Mouse (Mus musculus): ENCODE data around the gene Syne4. TPM values are rescaled to one million over a fixed set of nuclear protein-coding genes. Genes with fewer than 3 reads are reported as not detected.

Gene Syne4
- polyA plus RNA-seq, 1 experiment from 2014 or later = 12.1 TPM

DNA sequence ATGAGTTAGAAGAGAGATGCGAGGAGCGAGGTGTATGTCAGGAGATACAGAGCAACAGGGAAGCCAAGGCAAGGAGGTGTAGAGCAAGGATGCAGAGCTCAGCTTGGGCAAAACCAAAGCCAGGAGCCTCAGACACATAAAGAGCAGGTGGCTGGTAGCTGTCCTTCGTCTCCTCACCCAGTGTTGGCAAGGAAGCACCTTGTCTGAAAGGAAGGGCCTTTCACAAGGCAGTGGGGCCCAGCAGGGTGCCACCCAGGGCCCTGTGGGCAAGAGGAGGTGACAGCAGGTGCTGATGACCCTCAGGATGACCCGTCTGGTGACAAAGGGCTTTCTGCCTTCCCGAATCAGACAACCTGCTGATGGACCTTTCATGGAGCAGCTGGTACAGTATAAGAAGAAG is 20.0 kb downstream of the Syne4 start:
- Histone ChIP-seq H3K4me1 (no peaks in the 10 kb centered on the region), H3K27ac (no peak overlapping the region), H3K4me2 (no peak overlapping the region), H3K4me3 (no peak overlapping the region), H3K9ac (no peak overlapping the region), H3K27me3 (replicated peaks) (peaks cover 74% of the 10 kb centered on the region), H3K36me3 (no peaks in the 10 kb centered on the region), H3K9me3 (replicated peaks) (no peaks in the 10 kb centered on the region)
- no peak for ATAC-seq
- WGBS (ENCODE audit: insufficient replicate concordance) = 47% methylated on average over 5 of the region's 5 CpGs

DNA sequence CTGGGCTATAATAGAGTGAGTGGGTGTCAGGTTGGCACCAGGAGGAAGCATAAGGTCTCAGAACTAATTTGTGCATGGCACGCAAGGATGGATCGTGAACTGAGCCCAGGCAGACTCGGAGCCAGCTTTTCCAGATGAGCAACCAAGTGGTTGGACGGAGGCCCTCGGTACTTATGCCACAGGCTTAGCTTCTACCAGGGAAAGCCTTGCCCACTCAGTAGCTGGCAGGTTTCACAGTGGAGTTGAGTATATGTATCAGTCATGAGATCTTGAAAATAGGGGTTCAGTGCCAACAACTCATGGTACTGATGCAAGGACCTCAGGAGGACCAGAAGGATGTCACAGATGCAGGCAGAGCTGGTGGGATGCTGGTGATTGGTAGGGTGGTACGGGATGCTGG is 21.1 kb downstream of the Syne4 start:
- H3K4me2 ChIP-seq = no peak overlapping the region
- H3K9me3 ChIP-seq (replicated peaks) = no peaks in the 10 kb centered on the region
- no peaks in the 10 kb centered on the region for H3K4me1 ChIP-seq
- no peak for ATAC-seq
- H3K27me3 ChIP-seq (replicated peaks) = peaks cover 68% of the 10 kb centered on the region
- H3K27ac ChIP-seq = no peak overlapping the region
- 62% methylated on average over 6 of the region's 6 CpGs for WGBS (ENCODE audit: insufficient replicate concordance)
- H3K36me3 ChIP-seq = no peaks in the 10 kb centered on the region
- no peak overlapping the region for H3K4me3 ChIP-seq
- H3K9ac ChIP-seq = no peak overlapping the region

DNA sequence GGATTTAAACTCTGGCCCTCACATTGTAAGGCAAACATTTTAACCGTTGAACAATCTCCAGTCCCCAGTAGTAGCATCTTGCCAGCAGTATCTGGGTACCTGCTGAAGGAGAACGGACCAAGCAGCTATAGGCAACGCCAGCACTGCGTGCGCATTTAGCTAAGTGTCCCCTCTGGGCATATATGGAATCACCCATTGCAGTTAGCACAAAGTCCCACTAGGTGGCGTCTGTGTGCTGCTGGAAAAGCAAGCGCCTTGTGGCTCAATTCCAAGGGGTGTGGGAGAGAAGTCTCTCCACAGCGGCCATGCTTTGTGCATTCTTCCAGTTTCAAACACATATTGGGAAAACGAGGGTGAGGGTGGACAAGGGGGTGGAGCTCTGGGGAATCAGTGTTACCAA is 21.8 kb downstream of the Syne4 start:
- Histone ChIP-seq H3K27me3 (replicated peaks) (peaks cover 67% of the 10 kb centered on the region), H3K4me1 (no peaks in the 10 kb centered on the region), H3K9me3 (replicated peaks) (no peaks in the 10 kb centered on the region), H3K4me2 (no peak overlapping the region), H3K9ac (no peak overlapping the region), H3K4me3 (no peak overlapping the region), H3K36me3 (no peaks in the 10 kb centered on the region), H3K27ac (no peak overlapping the region)
- ATAC-seq = no peak
- WGBS (ENCODE audit: insufficient replicate concordance) = 3% methylated on average over 9 of the region's 9 CpGs

DNA sequence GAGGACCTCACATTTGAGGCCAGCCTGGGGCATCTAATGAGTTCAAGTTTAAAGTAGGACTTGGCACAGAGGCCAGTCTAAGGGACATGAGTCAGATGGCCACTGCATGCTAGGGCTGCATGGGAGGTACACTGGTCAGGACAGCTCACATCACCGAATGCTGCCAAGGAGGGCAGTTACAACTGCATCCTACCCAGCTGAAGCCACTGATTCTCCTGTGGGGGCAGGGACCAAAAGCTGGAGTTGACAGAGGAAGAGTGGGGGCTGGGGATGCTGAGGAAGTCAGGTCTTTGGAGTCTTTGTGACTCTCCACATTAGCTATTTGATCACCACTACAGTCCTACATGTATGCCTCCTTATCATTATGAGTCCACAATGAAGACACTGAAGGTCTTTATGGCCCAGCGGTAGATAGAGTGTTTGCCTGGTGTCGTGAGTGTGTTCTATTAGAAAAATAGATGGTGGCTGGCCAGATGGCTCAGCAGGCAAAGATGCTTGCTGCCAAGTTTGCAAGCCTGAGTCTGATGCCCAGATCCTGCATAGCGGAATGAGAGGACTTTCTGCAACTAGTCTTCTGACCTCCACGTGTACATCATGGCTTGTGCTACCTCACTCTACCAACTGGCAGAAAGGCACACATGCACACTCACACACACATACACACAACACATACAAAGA is 25.0 kb downstream of the Syne4 start:
- no peak overlapping the region for H3K4me3 ChIP-seq
- no peak for ATAC-seq
- no peaks in the 10 kb centered on the region for H3K36me3 ChIP-seq
- no peak overlapping the region for H3K4me2 ChIP-seq
- no peaks in the 10 kb centered on the region for H3K4me1 ChIP-seq
- peaks cover 40% of the 10 kb centered on the region for H3K27me3 ChIP-seq (replicated peaks)
- no peak overlapping the region for H3K9ac ChIP-seq
- WGBS (ENCODE audit: insufficient replicate concordance) = 54% methylated on average over 5 of the region's 5 CpGs
- H3K9me3 ChIP-seq (replicated peaks) = no peaks in the 10 kb centered on the region
- H3K27ac ChIP-seq = no peak overlapping the region

DNA sequence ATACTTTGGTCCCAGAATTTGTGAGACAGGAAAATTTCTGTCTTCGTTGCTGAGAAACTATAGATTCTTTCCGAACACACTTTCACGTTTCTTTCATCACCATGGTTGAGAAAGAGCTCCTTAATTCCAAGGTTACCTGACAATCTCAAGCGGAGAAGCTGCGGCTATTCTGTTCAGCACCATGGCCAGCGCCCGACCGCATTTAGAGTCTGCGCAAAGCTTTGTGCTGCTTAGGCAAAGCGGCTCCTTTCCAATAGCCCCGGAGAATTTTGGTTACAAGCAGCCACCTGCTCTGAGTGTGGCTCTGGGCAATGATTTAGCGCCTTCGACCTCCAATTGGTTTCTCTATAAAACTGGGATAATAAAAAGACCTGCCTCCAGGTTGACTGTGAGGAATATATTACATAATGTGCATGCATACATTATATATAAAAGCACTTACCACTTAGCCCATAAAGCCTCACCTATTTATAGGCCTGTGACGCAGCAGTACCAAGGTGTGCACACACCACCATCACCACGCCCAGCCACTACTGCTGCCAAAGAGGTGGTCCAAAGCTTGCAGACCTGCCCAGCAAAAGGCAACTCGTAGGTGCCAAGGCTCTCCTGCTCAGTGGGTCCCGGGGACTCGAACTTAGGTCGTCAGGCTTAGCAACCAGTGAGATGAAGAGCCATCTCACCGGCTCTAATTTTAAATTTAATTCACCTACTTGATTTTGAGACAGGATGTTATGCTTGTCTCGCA is 32.2 kb downstream of the Syne4 start:
- no peak overlapping the region for H3K4me2 ChIP-seq
- no peak overlapping the region for H3K27ac ChIP-seq
- no peak overlapping the region for H3K4me3 ChIP-seq
- 21% methylated on average over 21 of the region's 21 CpGs for WGBS (ENCODE audit: insufficient replicate concordance)
- ATAC-seq = no peak
- H3K27me3 ChIP-seq (replicated peaks) = peaks cover 47% of the 10 kb centered on the region
- no peaks in the 10 kb centered on the region for H3K36me3 ChIP-seq
- H3K9ac ChIP-seq = no peak overlapping the region
- H3K4me1 ChIP-seq = no peaks in the 10 kb centered on the region; the same call in 1 of the 2 replicates
- H3K9me3 ChIP-seq (replicated peaks) = no peaks in the 10 kb centered on the region

DNA sequence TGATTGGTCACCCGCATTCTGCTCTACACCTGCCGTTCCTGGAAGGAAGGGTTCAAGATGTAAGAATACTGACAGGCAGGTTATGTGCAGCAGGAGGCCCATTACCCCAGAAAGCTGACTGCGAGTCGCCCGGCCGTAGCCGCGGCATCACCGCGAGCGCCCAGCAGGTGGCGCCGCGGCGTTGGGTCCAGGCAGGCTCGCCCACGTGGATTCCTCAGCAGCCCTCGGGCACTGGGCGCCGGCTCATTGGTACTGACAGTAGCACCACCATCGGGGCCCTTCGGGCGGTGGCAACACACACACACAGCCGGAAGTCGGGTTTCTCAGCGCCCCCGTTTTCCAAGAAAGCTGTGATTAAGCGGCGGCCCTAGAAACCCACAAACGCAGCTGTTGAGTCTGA is 33.2 kb downstream of the Syne4 start:
- no peak for ATAC-seq

DNA sequence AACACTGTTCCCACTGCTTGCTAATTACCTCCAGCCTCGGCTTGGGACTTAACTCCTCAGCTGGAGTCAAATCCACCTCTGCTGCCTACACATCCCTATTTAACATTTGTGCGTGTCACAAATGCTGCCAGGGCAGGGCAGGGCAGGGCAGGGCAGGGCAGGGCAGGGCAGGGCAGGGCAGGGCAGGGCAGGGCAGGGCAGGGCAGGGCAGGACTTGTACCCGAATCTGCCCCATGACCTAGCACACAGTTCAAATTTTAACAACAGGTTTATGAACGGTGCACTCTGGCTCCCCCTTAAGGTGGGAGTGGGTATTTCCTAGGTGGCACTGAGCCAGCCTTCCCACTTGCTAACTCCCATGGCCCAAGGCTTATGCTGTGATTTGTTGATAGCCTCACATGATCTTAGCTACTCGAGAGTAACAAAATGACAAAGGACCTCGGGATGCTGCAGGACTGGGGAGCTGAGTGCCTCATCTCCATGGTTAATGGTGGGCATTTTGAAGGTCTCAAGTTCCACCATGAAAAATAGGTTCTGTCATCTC is 38.7 kb downstream of the Syne4 start:
- H3K27ac ChIP-seq = peak overlapping the region; percentile 59; the same call in 1 of the 2 replicates
- peaks cover 23% of the 10 kb centered on the region for H3K27me3 ChIP-seq (replicated peaks)
- no peaks in the 10 kb centered on the region for H3K9me3 ChIP-seq (replicated peaks)
- H3K9ac ChIP-seq = no peak overlapping the region
- 21% methylated on average over 6 of the region's 6 CpGs for WGBS (ENCODE audit: insufficient replicate concordance)
- H3K4me3 ChIP-seq = no peak overlapping the region
- H3K36me3 ChIP-seq = no peaks in the 10 kb centered on the region
- ATAC-seq = 0 out of 2 replicates have a peak, but pooled peaks have one; percentile 17
- H3K4me2 ChIP-seq = no peak overlapping the region
- peaks cover 3% of the 10 kb centered on the region; the same call in 1 of the 2 replicates for H3K4me1 ChIP-seq

More for the DNA sequence above, 33.2 kb downstream of the Syne4 start:
- no peak overlapping the region for H3K9ac ChIP-seq
- H3K27ac ChIP-seq = no peak overlapping the region
- WGBS (ENCODE audit: insufficient replicate concordance) = 3% methylated on average over 30 of the region's 30 CpGs
- H3K4me1 ChIP-seq = no peaks in the 10 kb centered on the region; the same call in 1 of the 2 replicates
- H3K4me3 ChIP-seq = no peak overlapping the region
- no peaks in the 10 kb centered on the region for H3K9me3 ChIP-seq (replicated peaks)
- no peaks in the 10 kb centered on the region for H3K36me3 ChIP-seq
- H3K4me2 ChIP-seq = no peak overlapping the region
- H3K27me3 ChIP-seq (replicated peaks) = peaks cover 47% of the 10 kb centered on the region

DNA sequence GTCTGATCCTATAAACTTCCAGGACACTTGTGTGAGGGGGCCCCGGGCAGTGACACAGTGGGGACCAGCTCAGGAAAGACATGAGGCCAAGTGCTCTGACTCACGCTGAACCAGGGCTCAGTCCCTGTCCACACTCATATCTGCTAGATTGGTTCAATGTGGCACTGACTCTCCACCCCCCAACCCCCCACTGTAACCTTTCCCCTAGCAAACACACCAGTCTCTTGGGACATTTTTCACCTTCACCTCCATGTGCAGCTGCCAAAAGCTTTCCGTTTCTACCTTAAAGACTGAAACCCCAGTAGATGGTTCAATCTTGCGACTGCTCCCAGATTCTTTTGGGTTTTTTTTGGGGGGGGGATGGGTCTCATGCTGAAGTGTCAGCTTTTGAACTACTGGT is 39.5 kb downstream of the Syne4 start:
- Histone ChIP-seq H3K36me3 (no peaks in the 10 kb centered on the region), H3K9ac (no peak overlapping the region)
- peak; percentile 44 for ATAC-seq

DNA sequence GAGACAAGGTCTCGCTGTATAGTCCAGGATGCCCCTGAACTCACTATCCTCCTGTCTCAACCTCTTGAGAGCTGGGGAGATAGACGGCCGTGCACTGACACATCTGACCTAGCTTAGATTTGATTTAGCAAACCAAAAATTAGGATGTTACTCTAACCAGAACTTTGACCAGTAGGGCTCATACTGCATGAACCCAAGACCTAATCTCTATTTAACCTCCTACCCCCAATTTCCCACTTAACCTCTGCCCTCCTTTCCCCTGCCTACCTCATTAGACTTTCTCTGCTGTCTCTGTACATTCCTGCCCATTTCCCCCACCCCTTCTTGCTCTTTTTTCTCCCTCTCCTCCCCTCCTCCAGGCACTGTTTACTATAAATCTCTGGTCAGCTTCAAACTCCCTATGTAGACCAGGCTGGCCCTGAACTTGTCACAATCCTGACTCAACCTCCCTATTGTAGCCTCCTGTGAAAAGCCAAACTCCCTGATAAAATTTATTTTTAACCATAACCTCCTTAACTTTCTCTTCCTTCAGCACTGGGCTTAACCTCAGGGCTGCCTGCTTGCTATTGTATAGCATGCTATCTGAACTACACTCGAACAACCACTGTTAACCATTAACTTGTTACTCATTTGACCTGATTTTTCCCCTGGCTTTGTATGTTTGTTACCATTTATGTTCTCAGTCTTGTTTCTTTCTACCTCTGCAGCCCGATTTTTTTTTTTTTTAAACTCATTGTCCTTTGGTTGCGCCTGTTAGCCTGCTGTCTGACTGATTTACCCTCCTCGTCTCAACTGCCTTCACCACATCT is 44.0 kb downstream of the Syne4 start:
- Histone ChIP-seq H3K9me3 (replicated peaks) (no peaks in the 10 kb centered on the region), H3K27me3 (replicated peaks) (peaks cover 52% of the 10 kb centered on the region), H3K27ac (peak overlapping the region; percentile 76), H3K4me2 (peak overlapping the region; percentile 25), H3K36me3 (no peaks in the 10 kb centered on the region; the same call in 1 of the 2 replicates), H3K4me1 (peaks cover 13% of the 10 kb centered on the region; the same call in 1 of the 2 replicates), H3K9ac (no peak overlapping the region), H3K4me3 (no peak overlapping the region)
- WGBS (ENCODE audit: insufficient replicate concordance) = 52% methylated on average over 7 of the region's 7 CpGs
- no peak for ATAC-seq

More for the DNA sequence above, 39.5 kb downstream of the Syne4 start:
- Histone ChIP-seq H3K27ac (peak overlapping the region; percentile 59; the same call in 1 of the 2 replicates), H3K4me2 (no peak overlapping the region), H3K4me3 (no peak overlapping the region), H3K4me1 (peaks cover 3% of the 10 kb centered on the region; the same call in 1 of the 2 replicates), H3K9me3 (replicated peaks) (no peaks in the 10 kb centered on the region), H3K27me3 (replicated peaks) (peaks cover 19% of the 10 kb centered on the region)
- 58% methylated on average over 4 of the region's 4 CpGs for WGBS (ENCODE audit: insufficient replicate concordance)

DNA sequence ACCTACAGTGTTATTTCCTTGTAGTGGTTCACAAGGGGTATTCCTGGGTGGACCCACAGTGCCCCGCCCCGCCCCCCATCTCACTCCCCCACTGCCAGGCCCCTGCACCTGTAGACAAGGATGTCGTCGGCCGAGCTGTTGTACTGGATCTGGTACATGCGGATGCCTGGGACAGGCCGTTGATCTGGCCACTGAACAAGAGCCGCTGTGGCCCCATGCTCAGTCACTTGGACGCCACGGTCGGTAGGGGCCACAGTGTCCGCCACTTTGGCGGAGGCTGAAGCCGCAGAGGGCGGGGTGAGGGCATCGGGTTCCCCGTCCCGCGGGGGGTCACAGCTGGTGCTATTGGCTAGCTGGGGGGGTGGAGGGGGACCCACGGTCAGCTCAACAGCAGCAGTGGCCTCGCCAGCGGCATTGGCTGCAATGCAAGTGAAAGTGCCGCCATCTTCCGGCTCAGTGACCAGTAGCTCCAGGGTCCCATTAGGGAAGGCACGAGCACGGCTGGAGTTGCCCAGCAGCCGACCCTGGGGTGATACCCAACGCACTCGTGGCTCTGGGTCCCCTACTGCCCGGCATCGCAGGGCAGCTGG is 44.8 kb downstream of the Syne4 start:
- peaks cover 60% of the 10 kb centered on the region for H3K27me3 ChIP-seq (replicated peaks)
- ATAC-seq = 0 out of 2 replicates have a peak, but pooled peaks have one; percentile 13
- WGBS (ENCODE audit: insufficient replicate concordance) = 62% methylated on average over 31 of the region's 31 CpGs
- peak overlapping the region; percentile 25 for H3K4me2 ChIP-seq
- peak overlapping the region; percentile 76 for H3K27ac ChIP-seq
- H3K9me3 ChIP-seq (replicated peaks) = no peaks in the 10 kb centered on the region
- H3K36me3 ChIP-seq = no peaks in the 10 kb centered on the region; the same call in 1 of the 2 replicates
- H3K4me3 ChIP-seq = no peak overlapping the region
- no peak overlapping the region for H3K9ac ChIP-seq
- 0 out of 2 replicates have a peak, but pooled peaks cover 9% of the 10 kb centered on the region for H3K4me1 ChIP-seq

DNA sequence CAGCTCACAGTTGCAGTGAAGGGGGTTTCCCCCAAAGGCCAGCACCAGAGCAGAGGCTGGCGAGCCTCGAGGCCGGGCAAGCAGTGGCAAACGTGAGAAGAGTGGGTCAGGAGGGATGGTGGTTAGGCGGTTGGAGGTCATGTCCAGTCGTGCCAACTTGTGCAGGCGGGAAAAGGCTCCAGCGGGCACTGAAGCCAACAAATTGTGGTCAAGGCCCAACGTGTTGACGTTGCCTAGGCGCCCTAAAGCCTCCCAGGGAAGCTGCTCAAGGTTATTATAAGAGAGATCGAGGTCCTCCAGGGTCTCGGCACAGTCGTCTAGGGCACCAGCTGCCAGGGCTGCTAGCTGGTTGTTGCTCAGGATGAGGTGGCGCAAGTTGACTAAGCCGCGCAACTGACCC is 45.4 kb downstream of the Syne4 start:
- H3K36me3 ChIP-seq = no peaks in the 10 kb centered on the region; the same call in 1 of the 2 replicates
- H3K4me2 ChIP-seq = peak overlapping the region; percentile 25
- 0 out of 2 replicates have a peak, but pooled peaks cover 9% of the 10 kb centered on the region for H3K4me1 ChIP-seq
- ATAC-seq = no peak
- no peak overlapping the region for H3K9ac ChIP-seq
- H3K27me3 ChIP-seq (replicated peaks) = peaks cover 65% of the 10 kb centered on the region
- peak overlapping the region; percentile 76 for H3K27ac ChIP-seq
- 64% methylated on average over 17 of the region's 17 CpGs for WGBS (ENCODE audit: insufficient replicate concordance)
- no peaks in the 10 kb centered on the region for H3K9me3 ChIP-seq (replicated peaks)
- H3K4me3 ChIP-seq = no peak overlapping the region

Data from liver, embryonic 12.5 days (tissue).